Comparison of ENCODE assay signal across 8 mouse cellular contexts in genomic region chr7:27591266-27592216, GRCm38 (mm10). TPM values are rescaled to one million over a fixed set of nuclear protein-coding genes. Genes with fewer than 3 reads are reported as not detected.
DNase-seq lines count a peak whose midpoint lies in the region; ATAC-seq and TF ChIP-seq lines count a peak whose summit lies in the region.

Gene Akt2 (plus strand): TSS chr7:27591552.

- H3K4me3 ChIP-seq in brown adipose tissue, adult 24 weeks (ENCODE audit: insufficient read depth, low read depth, low read length), result peak within 1 kb of the TSS; percentile 97
- peak within 1 kb of the TSS; percentile 83 for H3K4me3 ChIP-seq in heart, embryonic 13.5 days
- peak within 1 kb of the TSS; percentile 77 to 89 for H3K4me3 ChIP-seq in liver, embryonic 14.5 days (ENCODE audit: insufficient read depth in 1 of 2, low read depth in 2 of 2, low read length in 2 of 2)
- H3K4me3 ChIP-seq in neural tube, embryonic 11.5 days (ENCODE audit: low read depth, low read length), result peak within 1 kb of the TSS; percentile 67
- H3K4me3 ChIP-seq in stomach, postnatal 0 days (ENCODE audit: low read depth, low read length), result peak within 1 kb of the TSS; percentile 76

- H3K27ac ChIP-seq in brown adipose tissue, adult 24 weeks (replicated peaks; ENCODE audit: low read depth, low read length), result peak within 1 kb of the TSS; percentile 98
- peak within 1 kb of the TSS; percentile 99 for H3K27ac ChIP-seq in heart, embryonic 13.5 days (replicated peaks)
- H3K27ac ChIP-seq in liver, embryonic 14.5 days, result peak within 1 kb of the TSS; percentile 94
- H3K27ac ChIP-seq in neural tube, embryonic 11.5 days (ENCODE audit: low read depth, low read length), result peak within 1 kb of the TSS; percentile 97
- H3K27ac ChIP-seq in stomach, postnatal 0 days (replicated peaks), result peak within 1 kb of the TSS; percentile 99

- TF ChIP-seq EP300 in liver, embryonic 14.5 days (IDR thresholded peaks at IDR 0.05; ENCODE audit: low read depth), result no peak; the same call in 1 of the 2 replicates
- TF ChIP-seq EP300 in stomach, postnatal 0 days (optimal IDR thresholded peaks at IDR 0.05), result no peak

- DNase-seq in fat pad, adult 2 months (ENCODE audit: extremely low read depth, low read depth, low spot score), result peak; percentile 87
- DNase-seq in kidney, postnatal 10 days, result peak; percentile 94
- DNase-seq in liver, embryonic 14.5 days (ENCODE audit: low read depth in 3 of 3, low spot score in 3 of 3), result peak; percentile 80 to 89 (median 81)
- peak; percentile 96 for DNase-seq in neural tube, embryonic 11.5 days (ENCODE audit: low spot score)
- DNase-seq in stomach, postnatal 0 days (ENCODE audit: low spot score), result peak; percentile 93

- H3K4me2 ChIP-seq in heart, embryonic 13.5 days, result peak within 1 kb of the TSS; percentile 86
- H3K4me2 ChIP-seq in liver, embryonic 14.5 days (ENCODE audit: low read depth), result peak within 1 kb of the TSS; percentile 75
- peak within 1 kb of the TSS; percentile 57 for H3K4me2 ChIP-seq in neural tube, embryonic 11.5 days (ENCODE audit: low read depth)
- H3K4me2 ChIP-seq in stomach, postnatal 0 days (replicated peaks; ENCODE audit: low read depth), result peak within 1 kb of the TSS; percentile 74

- no peak for TF ChIP-seq CTCF in liver, embryonic 14.5 days (IDR thresholded peaks at IDR 0.05; ENCODE audit: low read depth)
- peak; percentile 32; the same call in 1 of the 2 replicates for TF ChIP-seq CTCF in stomach, postnatal 0 days (IDR thresholded peaks at IDR 0.05; ENCODE audit: low read depth)

- no peaks in the 10 kb centered on the region for H3K9me3 ChIP-seq in heart, embryonic 13.5 days
- H3K9me3 ChIP-seq in liver, embryonic 14.5 days (ENCODE audit: control insufficient read depth, low read length), result no peaks in the 10 kb centered on the region
- H3K9me3 ChIP-seq in neural tube, embryonic 11.5 days (ENCODE audit: control insufficient read depth, low read length), result no peaks in the 10 kb centered on the region
- H3K9me3 ChIP-seq in stomach, postnatal 0 days (ENCODE audit: control insufficient read depth, low read length), result no peaks in the 10 kb centered on the region

- peaks cover 9% of the 10 kb centered on the region for H3K4me1 ChIP-seq in brown adipose tissue, adult 24 weeks (ENCODE audit: control insufficient read depth, insufficient read depth, insufficient read length, low read length)
- peaks cover 39% of the 10 kb centered on the region for H3K4me1 ChIP-seq in heart, embryonic 13.5 days
- peaks cover 37 to 39% of the 10 kb centered on the region in 2 experiments for H3K4me1 ChIP-seq in liver, embryonic 14.5 days (replicated peaks; ENCODE audit: control insufficient read depth in 2 of 2, insufficient read depth in 2 of 2, low read length in 1 of 2)
- peaks cover 11% of the 10 kb centered on the region for H3K4me1 ChIP-seq in neural tube, embryonic 11.5 days (ENCODE audit: control insufficient read depth, insufficient read depth, low read length)
- H3K4me1 ChIP-seq in stomach, postnatal 0 days (replicated peaks; ENCODE audit: control insufficient read depth, insufficient read depth), result 0 out of 2 replicates have a peak, but pooled peaks cover 3% of the 10 kb centered on the region

- peak; percentile 86 for ATAC-seq in CD4-positive, CD25-positive, alpha-beta regulatory T cell, adult 4 months
- peak; percentile 88 for ATAC-seq in heart, embryonic 13.5 days (ENCODE audit: extremely low read depth, insufficient number of reproducible peaks, low FRiP score, low TSS enrichment)
- peak; percentile 80 for ATAC-seq in liver, embryonic 14.5 days (ENCODE audit: insufficient read depth)
- peak; percentile 89 for ATAC-seq in neural tube, embryonic 11.5 days (ENCODE audit: insufficient read depth, low FRiP score, low TSS enrichment)
- peak; percentile 91 for ATAC-seq in stomach, postnatal 0 days (ENCODE audit: low FRiP score, low TSS enrichment)

- WGBS in heart, embryonic 13.5 days, result under 1% methylated on average over 34 of the region's 71 CpGs
- WGBS in liver, embryonic 14.5 days (ENCODE audit: insufficient replicate concordance), result under 1% methylated on average over 60 of the region's 71 CpGs
- WGBS in neural tube, embryonic 11.5 days, result under 1% methylated on average over 58 of the region's 71 CpGs
- 0% methylated on average over 65 of the region's 71 CpGs for WGBS in stomach, postnatal 0 days

- H3K36me3 ChIP-seq in heart, embryonic 13.5 days, result 0 out of 2 replicates have a peak, but pooled peaks cover 10% of the 10 kb centered on the region
- peaks cover 4% of the 10 kb centered on the region; the same call in 1 of the 2 replicates for H3K36me3 ChIP-seq in liver, embryonic 14.5 days (replicated peaks; ENCODE audit: control insufficient read depth, insufficient read depth, low read depth)
- no peaks in the 10 kb centered on the region for H3K36me3 ChIP-seq in neural tube, embryonic 11.5 days (ENCODE audit: control insufficient read depth, insufficient read depth, low read length)
- no peaks in the 10 kb centered on the region for H3K36me3 ChIP-seq in stomach, postnatal 0 days (ENCODE audit: control insufficient read depth, insufficient read depth, low read length)

- H3K27me3 ChIP-seq in heart, embryonic 13.5 days (replicated peaks), result no peaks in the 10 kb centered on the region
- no peaks in the 10 kb centered on the region for H3K27me3 ChIP-seq in liver, embryonic 14.5 days (ENCODE audit: control insufficient read depth, insufficient read depth, low read length)
- H3K27me3 ChIP-seq in neural tube, embryonic 11.5 days (ENCODE audit: control insufficient read depth, insufficient read depth, low read length), result no peaks in the 10 kb centered on the region
- no peaks in the 10 kb centered on the region for H3K27me3 ChIP-seq in stomach, postnatal 0 days (ENCODE audit: control insufficient read depth, insufficient read depth, low read length)

- peak within 1 kb of the TSS; percentile 97 for H3K9ac ChIP-seq in heart, embryonic 13.5 days
- H3K9ac ChIP-seq in liver, embryonic 14.5 days (replicated peaks), result peak within 1 kb of the TSS; percentile 85
- H3K9ac ChIP-seq in neural tube, embryonic 11.5 days (ENCODE audit: low read length), result peak within 1 kb of the TSS; percentile 80
- H3K9ac ChIP-seq in stomach, postnatal 0 days (ENCODE audit: low read length), result peak within 1 kb of the TSS; percentile 82

RNA-seq across cellular contexts. Expression of gene Akt2, which starts in this region (rescaled TPM):
- 10 to 100 TPM; 39.2 to 57.3 TPM for polyA plus RNA-seq in CD4-positive, CD25-positive, alpha-beta regulatory T cell, adult 4 months (2017; shearing (Covaris generic))
- polyA plus RNA-seq in brown adipose tissue, adult 24 weeks (2012; ENCODE audit: insufficient read depth, insufficient read length, missing spikeins), result 294 and 321 TPM in 2 replicates
- 72.7 and 73.4 TPM in 2 replicates for polyA plus RNA-seq in heart, embryonic 13.5 days (2015; fragmentation: Nextera tagmentation; extraction: Ambion mirVana)
- polyA plus RNA-seq in liver, embryonic 14.5 days (2012; rRNA removed), result 21.5 and 23.2 TPM in 2 replicates
- polyA plus RNA-seq in liver, embryonic 14.5 days (2014; fragmentation: Nextera tagmentation; extraction: Ambion mirVana), result 21.5 and 23.8 TPM in 2 replicates
- 72.0 and 72.9 TPM in 2 replicates for polyA plus RNA-seq in neural tube, embryonic 11.5 days (2014; fragmentation: Nextera tagmentation; extraction: Ambion mirVana)
- polyA plus RNA-seq in stomach, postnatal 0 days (2015; fragmentation: Nextera tagmentation; extraction: Ambion mirVana), result 42.6 and 46.5 TPM in 2 replicates

Comparison
In these comparisons a context has a peak if more than half of its experiments do, and no peak if none do; other contexts are left out.
1. Peak in every context shown above with its lines: DNase-seq, ATAC-seq, H3K4me3 ChIP-seq and H3K27ac ChIP-seq.